10 mouse cellular contexts compared by ENCODE assay signal in the genomic region with DNA sequence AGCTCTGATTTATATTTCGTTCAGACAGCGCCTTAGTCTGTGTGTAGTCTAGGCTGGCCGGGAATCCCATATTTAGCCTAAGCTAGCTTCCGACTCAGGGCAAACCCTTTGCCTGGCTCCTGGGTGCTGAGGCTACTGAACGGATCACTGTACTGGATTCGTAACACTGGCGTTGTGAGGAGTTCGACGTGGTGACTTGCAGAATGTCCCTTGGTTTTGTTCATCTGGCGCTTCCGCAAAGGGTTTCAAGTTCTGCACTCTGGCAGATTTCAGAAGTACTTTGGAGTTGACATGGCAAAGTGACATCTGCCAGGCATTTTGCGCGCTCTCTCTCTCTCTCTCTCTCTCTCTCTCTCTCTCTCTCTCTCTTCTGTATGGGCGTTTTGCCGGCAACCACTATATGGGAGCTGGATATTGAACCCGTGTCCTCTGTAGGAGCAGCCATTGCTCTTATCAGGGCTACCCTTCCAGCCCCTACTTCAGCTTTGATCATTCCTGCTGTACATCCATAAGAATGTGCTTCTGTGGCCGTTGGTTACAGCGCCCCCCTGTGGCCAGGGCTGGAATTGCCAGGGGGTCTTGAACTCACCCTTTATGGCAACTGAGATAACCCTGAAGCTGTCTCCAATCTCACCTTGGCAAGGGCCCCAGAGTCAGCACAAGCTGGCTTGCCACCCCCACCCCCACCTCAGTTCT. TPM values are rescaled to one million over a fixed set of nuclear protein-coding genes. Genes with fewer than 3 reads are reported as not detected.
A peak's percentile ranks its signal among the peaks of the same experiment; 100 is the strongest.
DNase-seq lines count a peak whose midpoint lies in the region; ATAC-seq and TF ChIP-seq lines count a peak whose summit lies in the region.
"Had no signal": no experiment of that assay in that cellular context is flagged by ENCODE, and none has a peak within 500 bp of the region (broad histone marks: within the 10 kb centered on the region; RNA-seq: fewer than 3 reads in every experiment).

No protein-coding gene starts in this region.

- no peak for ATAC-seq in forebrain, embryonic 13.5 days
- peak; percentile 41 for ATAC-seq in megakaryocyte progenitor cell, adult 5-6 weeks (replicated peaks; ENCODE audit: poor library complexity)

- no peak overlapping the region for H3K9ac ChIP-seq in forebrain, embryonic 13.5 days
- H3K9ac ChIP-seq: heart, embryonic 15.5 days had no signal

- peaks cover 99% of the 10 kb centered on the region for H3K27me3 ChIP-seq in forebrain, embryonic 10.5 days (ENCODE audit: poor library complexity, severe bottlenecking)
- peaks cover 70% of the 10 kb centered on the region for H3K27me3 ChIP-seq in forebrain, embryonic 13.5 days
- H3K27me3 ChIP-seq: heart, embryonic 15.5 days had no signal

- peaks cover 34% of the 10 kb centered on the region for H3K4me1 ChIP-seq in forebrain, embryonic 10.5 days
- peaks cover 16% of the 10 kb centered on the region for H3K4me1 ChIP-seq in forebrain, embryonic 13.5 days
- H3K4me1 ChIP-seq in lung, adult 2 months (ENCODE audit: control insufficient read depth, insufficient read depth, low read length), result peaks cover 10% of the 10 kb centered on the region; the same call in 1 of the 2 replicates

- TF ChIP-seq CTCF in lung, adult 2 months (IDR thresholded peaks at IDR 0.05; ENCODE audit: insufficient read depth, low read length), result peak; percentile 59

- TF ChIP-seq POLR2A in lung, adult 2 months (IDR thresholded peaks at IDR 0.05; ENCODE audit: borderline replicate concordance, extremely low read depth, low read depth, low read length), result no peak

- H3K27ac ChIP-seq in forebrain, embryonic 10.5 days, result no peak overlapping the region
- no peak overlapping the region for H3K27ac ChIP-seq in forebrain, embryonic 13.5 days
- H3K27ac ChIP-seq: heart, embryonic 15.5 days had no signal

- WGBS in forebrain, embryonic 10.5 days, result 82% methylated on average over 18 of the region's 18 CpGs
- 83% methylated on average over 18 of the region's 18 CpGs for WGBS in forebrain, embryonic 13.5 days
- WGBS in lung, adult 2 months, result 85% methylated on average over 18 of the region's 18 CpGs

- H3K36me3 ChIP-seq in forebrain, embryonic 10.5 days (replicated peaks), result no peaks in the 10 kb centered on the region
- H3K36me3 ChIP-seq in forebrain, embryonic 13.5 days (ENCODE audit: poor library complexity, severe bottlenecking), result no peaks in the 10 kb centered on the region
- H3K36me3 ChIP-seq: heart, embryonic 15.5 days had no signal

- peak; percentile 33 for DNase-seq in forebrain, embryonic 10.5 days (ENCODE audit: extremely low spot score, low spot score)
- peak; percentile 34 for DNase-seq in lung, adult 2 months
- DNase-seq in lung, postnatal 25 days (ENCODE audit: low spot score), result no peak
- peak; percentile 23 for DNase-seq in c-Kit-positive CD71-positive TER-119-positive erythroid progenitor cells, embryonic 14.5 days (ENCODE audit: low spot score)
- no peak for DNase-seq in frontal cortex, postnatal 10 days (ENCODE audit: low spot score in 2 of 2)
- DNase-seq in ovary, postnatal 14 days (ENCODE audit: low spot score), result no peak

- no peak overlapping the region for H3K4me2 ChIP-seq in forebrain, embryonic 13.5 days
- H3K4me2 ChIP-seq: heart, embryonic 15.5 days had no signal

- H3K4me3 ChIP-seq in forebrain, embryonic 10.5 days, result no peak overlapping the region
- H3K4me3 ChIP-seq in forebrain, embryonic 13.5 days, result no peak overlapping the region
- H3K4me3 ChIP-seq in lung, adult 2 months (replicated peaks; ENCODE audit: extremely low read depth, low read depth, low read length), result no peak overlapping the region
- H3K4me3 ChIP-seq: heart, embryonic 15.5 days; megakaryocyte, embryonic 14.5 days had no signal

- no peaks in the 10 kb centered on the region for H3K9me3 ChIP-seq in forebrain, embryonic 10.5 days
- no peaks in the 10 kb centered on the region for H3K9me3 ChIP-seq in forebrain, embryonic 13.5 days (replicated peaks)
- H3K9me3 ChIP-seq: heart, embryonic 15.5 days; megakaryocyte, embryonic 14.5 days had no signal

RNA-seq across cellular contexts. Expression of gene Gpr157, which starts 4.9 kb away (rescaled TPM):
- 0.32 and 0.41 TPM in 2 replicates for polyA plus RNA-seq in forebrain, embryonic 10.5 days (2016; fragmentation: Nextera tagmentation; extraction: Ambion mirVana)
- 0.08 and 0.19 TPM in 2 replicates for polyA plus RNA-seq in forebrain, embryonic 13.5 days (2015; fragmentation: Nextera tagmentation; extraction: Ambion mirVana)
- 3.8 and 5.0 TPM in 2 replicates for polyA plus RNA-seq in lung, adult 2 months (2012; rRNA removed)
- 0.89 and 1.6 TPM in 2 replicates for total RNA-seq in megakaryocyte progenitor cell, adult 5-6 weeks (2015)
- total RNA-seq in megakaryocyte progenitor cell, adult 5-6 weeks (2017), result 1.7 and 1.9 TPM in 2 replicates

RNA-seq across cellular contexts. Expression of gene Slc2a5, which starts 27.0 kb away (rescaled TPM):
- 1.3 and 1.6 TPM in 2 replicates for polyA plus RNA-seq in forebrain, embryonic 10.5 days (2016; fragmentation: Nextera tagmentation; extraction: Ambion mirVana)
- 1.7 and 1.9 TPM in 2 replicates for polyA plus RNA-seq in forebrain, embryonic 13.5 days (2015; fragmentation: Nextera tagmentation; extraction: Ambion mirVana)
- 0.66 and 4.5 TPM in 2 replicates for polyA plus RNA-seq in lung, adult 2 months (2012; rRNA removed)
- total RNA-seq in megakaryocyte progenitor cell, adult 5-6 weeks (2015), result not detected in 2 replicates
- total RNA-seq in megakaryocyte progenitor cell, adult 5-6 weeks (2017), result not detected in 2 replicates

RNA-seq across cellular contexts. Expression of gene Slc2a7, which starts 56.7 kb away (rescaled TPM):
- not detected in 2 replicates for polyA plus RNA-seq in forebrain, embryonic 10.5 days (2016; fragmentation: Nextera tagmentation; extraction: Ambion mirVana)
- polyA plus RNA-seq in forebrain, embryonic 13.5 days (2015; fragmentation: Nextera tagmentation; extraction: Ambion mirVana), result not detected in 2 replicates
- polyA plus RNA-seq in lung, adult 2 months (2012; rRNA removed), result not detected in 2 replicates
- 0.25 TPM in 1 of 2 replicates, not detected in the other for total RNA-seq in megakaryocyte progenitor cell, adult 5-6 weeks (2015)
- total RNA-seq in megakaryocyte progenitor cell, adult 5-6 weeks (2017), result not detected in 2 replicates
- polyA plus RNA-seq: heart, embryonic 15.5 days had no signal

Comparison
In these comparisons a context has a peak if more than half of its experiments do, and no peak if none do; other contexts are left out.
1. DNase-seq: peak in forebrain, embryonic 10.5 days (single experiment), lung, adult 2 months (single experiment) and c-Kit-positive CD71-positive TER-119-positive erythroid progenitor cells, embryonic 14.5 days (single experiment); none in lung, postnatal 25 days (single experiment), frontal cortex, postnatal 10 days (0 of 2) and ovary, postnatal 14 days (single experiment).